Mouse (Mus musculus) embryonic facial prominence, embryonic 15.5 days (tissue): ENCODE measurements at regions not wholly inside any gene's neighbourhood (a gene's known extent, or its start where the extent isn't known, plus 50 kb on each side); places are given as distances from the start of the nearest gene placed in this dataset.

Experiments used
- ATAC-seq: fragments of 200-750 bp; cut with Nextera tagmentation; 2 replicates; pipeline ENCODE4 v1.8.0; 2017; ENCODE audit warnings: low read depth, moderate TSS enrichment; ENCODE audit not compliant: insufficient number of reproducible peaks, low FRiP score, low TSS enrichment
- H3K27ac ChIP-seq: fragments of 300-500 bp; sonication (generic); replicated peaks from 2 replicates; pipeline ENCODE4 v1.5.1; 2015; ENCODE audit warnings: mild to moderate bottlenecking, inconsistent platforms
- H3K27me3 ChIP-seq: fragments of 300-500 bp; sonication (generic); 2 replicates; pipeline ENCODE4 v1.6.1; 2015; ENCODE audit warnings: inconsistent platforms
- H3K36me3 ChIP-seq: fragments of 300-500 bp; sonication (generic); 2 replicates; pipeline ENCODE4 v1.6.1; 2015; ENCODE audit warnings: mild to moderate bottlenecking, inconsistent platforms
- H3K4me1 ChIP-seq: fragments of 300-500 bp; sonication (generic); 2 replicates; pipeline ENCODE4 v1.6.1; 2015; ENCODE audit warnings: inconsistent platforms
- H3K4me2 ChIP-seq: fragments of 300-500 bp; sonication (generic); replicated peaks from 2 replicates; pipeline ENCODE4 v1.6.1; 2015; ENCODE audit warnings: mild to moderate bottlenecking, inconsistent platforms
- H3K4me3 ChIP-seq: fragments of 300-500 bp; sonication (generic); replicated peaks from 2 replicates; pipeline ENCODE4 v1.5.1; 2015; ENCODE audit warnings: mild to moderate bottlenecking, inconsistent platforms
- H3K9ac ChIP-seq: fragments of 300-500 bp; sonication (generic); 2 replicates; pipeline ENCODE4 v1.6.1; 2015; ENCODE audit warnings: inconsistent platforms
- H3K9me3 ChIP-seq: fragments of 300-500 bp; sonication (generic); replicated peaks from 2 replicates; pipeline ENCODE4 v1.6.1; 2016; ENCODE audit warnings: inconsistent platforms
- WGBS: fragments of 180-500 bp; shearing (Covaris S2); methylation state at CpG from one replicate; pipeline ENCODE4 v1.1.7; 2015; 5-methylcytosine and 5-hydroxymethylcytosine counted together

- H3K4me2 ChIP-seq, result no peak overlapping the region
- no peaks in the 10 kb centered on the region for H3K27me3 ChIP-seq
- no peak overlapping the region for H3K4me3 ChIP-seq
- 88% methylated on average over 3 of the region's 3 CpGs for WGBS
- H3K4me1 ChIP-seq, result no peaks in the 10 kb centered on the region
- H3K27ac ChIP-seq, result no peak overlapping the region
- no peak overlapping the region for H3K9ac ChIP-seq
- H3K36me3 ChIP-seq, result no peaks in the 10 kb centered on the region
- ATAC-seq, result no peak
- H3K9me3 ChIP-seq, result no peaks in the 10 kb centered on the region
Measured at GRCm38 (mm10) chr7:124455659-124456058, 473.0 kb downstream of the Hs3st4 start.

- Histone ChIP-seq H3K27ac (no peak overlapping the region), H3K27me3 (no peaks in the 10 kb centered on the region), H3K9ac (no peak overlapping the region), H3K4me3 (no peak overlapping the region), H3K4me1 (no peaks in the 10 kb centered on the region), H3K9me3 (no peaks in the 10 kb centered on the region), H3K4me2 (no peak overlapping the region), H3K36me3 (no peaks in the 10 kb centered on the region)
- 63% methylated on average over 1 of the region's 1 CpGs for WGBS
- no peak for ATAC-seq
Measured at GRCm38 (mm10) chr7:124487326-124487725, 504.7 kb downstream of the Hs3st4 start.

GRCm38 (mm10) chr7:124491109-124491793 is 508.6 kb downstream of the Hs3st4 start:
- ATAC-seq, result no peak
- Histone ChIP-seq H3K4me1 (no peaks in the 10 kb centered on the region), H3K9ac (no peak overlapping the region), H3K27me3 (no peaks in the 10 kb centered on the region), H3K9me3 (no peaks in the 10 kb centered on the region), H3K36me3 (no peaks in the 10 kb centered on the region), H3K27ac (no peak overlapping the region), H3K4me3 (no peak overlapping the region), H3K4me2 (no peak overlapping the region)
- 60% methylated on average over 3 of the region's 3 CpGs for WGBS

- no peak overlapping the region for H3K27ac ChIP-seq
- H3K9ac ChIP-seq, result no peak overlapping the region
- no peaks in the 10 kb centered on the region for H3K9me3 ChIP-seq
- H3K4me2 ChIP-seq, result no peak overlapping the region
- H3K27me3 ChIP-seq, result no peaks in the 10 kb centered on the region
- no peaks in the 10 kb centered on the region for H3K4me1 ChIP-seq
- 88% methylated on average over 3 of the region's 3 CpGs for WGBS
- ATAC-seq, result no peak
- no peak overlapping the region for H3K4me3 ChIP-seq
- no peaks in the 10 kb centered on the region for H3K36me3 ChIP-seq
Measured at GRCm38 (mm10) chr7:124491851-124492390, 509.3 kb downstream of the Hs3st4 start.

- WGBS, result 68% methylated on average over 3 of the region's 3 CpGs
- Histone ChIP-seq H3K4me3 (no peak overlapping the region), H3K27me3 (no peaks in the 10 kb centered on the region), H3K9me3 (no peaks in the 10 kb centered on the region), H3K36me3 (no peaks in the 10 kb centered on the region), H3K4me2 (no peak overlapping the region), H3K9ac (no peak overlapping the region), H3K4me1 (no peaks in the 10 kb centered on the region), H3K27ac (no peak overlapping the region)
- ATAC-seq, result no peak
Measured at GRCm38 (mm10) chr7:124500636-124501035, 518.0 kb downstream of the Hs3st4 start.

GRCm38 (mm10) chr7:124502760-124503159 is 520.1 kb downstream of the Hs3st4 start:
- Histone ChIP-seq H3K36me3 (no peaks in the 10 kb centered on the region), H3K4me2 (no peak overlapping the region), H3K9me3 (no peaks in the 10 kb centered on the region), H3K27me3 (no peaks in the 10 kb centered on the region), H3K4me3 (no peak overlapping the region), H3K4me1 (no peaks in the 10 kb centered on the region), H3K9ac (no peak overlapping the region), H3K27ac (no peak overlapping the region)
- ATAC-seq, result no peak
- 82% methylated on average over 5 of the region's 5 CpGs for WGBS

GRCm38 (mm10) chr7:124549038-124549437 is 566.4 kb downstream of the Hs3st4 start:
- Histone ChIP-seq H3K27ac (no peak overlapping the region), H3K9me3 (no peaks in the 10 kb centered on the region), H3K9ac (no peak overlapping the region), H3K27me3 (no peaks in the 10 kb centered on the region), H3K4me1 (no peaks in the 10 kb centered on the region), H3K36me3 (no peaks in the 10 kb centered on the region), H3K4me2 (no peak overlapping the region), H3K4me3 (no peak overlapping the region)
- no peak for ATAC-seq
- WGBS, result 83% methylated on average over 1 of the region's 1 CpGs

GRCm38 (mm10) chr7:124557213-124557612 is 574.5 kb downstream of the Hs3st4 start:
- Histone ChIP-seq H3K4me1 (no peaks in the 10 kb centered on the region), H3K27ac (no peak overlapping the region), H3K9ac (no peak overlapping the region), H3K9me3 (no peaks in the 10 kb centered on the region), H3K4me3 (no peak overlapping the region), H3K4me2 (no peak overlapping the region), H3K36me3 (no peaks in the 10 kb centered on the region), H3K27me3 (no peaks in the 10 kb centered on the region)
- ATAC-seq, result no peak

- no peak overlapping the region for H3K9ac ChIP-seq
- no peak overlapping the region for H3K27ac ChIP-seq
- no peak overlapping the region for H3K4me3 ChIP-seq
- H3K9me3 ChIP-seq, result no peaks in the 10 kb centered on the region
- H3K36me3 ChIP-seq, result no peaks in the 10 kb centered on the region
- no peaks in the 10 kb centered on the region for H3K27me3 ChIP-seq
- H3K4me2 ChIP-seq, result no peak overlapping the region
- ATAC-seq, result no peak
- H3K4me1 ChIP-seq, result no peaks in the 10 kb centered on the region
Measured at GRCm38 (mm10) chr7:124570804-124571203, 588.1 kb downstream of the Hs3st4 start.

- 84% methylated on average over 5 of the region's 5 CpGs for WGBS
- Histone ChIP-seq H3K4me1 (no peaks in the 10 kb centered on the region), H3K27ac (no peak overlapping the region), H3K36me3 (no peaks in the 10 kb centered on the region), H3K4me3 (no peak overlapping the region), H3K27me3 (no peaks in the 10 kb centered on the region), H3K9ac (no peak overlapping the region), H3K9me3 (no peaks in the 10 kb centered on the region), H3K4me2 (no peak overlapping the region)
- no peak for ATAC-seq
Measured at GRCm38 (mm10) chr7:124573666-124574065, 591.0 kb downstream of the Hs3st4 start.

- Histone ChIP-seq H3K4me2 (no peak overlapping the region), H3K27me3 (no peaks in the 10 kb centered on the region), H3K36me3 (no peaks in the 10 kb centered on the region), H3K4me1 (no peaks in the 10 kb centered on the region), H3K27ac (no peak overlapping the region), H3K9me3 (no peaks in the 10 kb centered on the region), H3K4me3 (no peak overlapping the region), H3K9ac (no peak overlapping the region)
- no peak for ATAC-seq
- WGBS, result 86% methylated on average over 2 of the region's 2 CpGs
Measured at GRCm38 (mm10) chr7:124581342-124581741, 598.7 kb downstream of the Hs3st4 start.

- H3K9ac ChIP-seq, result no peak overlapping the region
- 76% methylated on average over 1 of the region's 1 CpGs for WGBS
- no peak for ATAC-seq
- no peaks in the 10 kb centered on the region for H3K9me3 ChIP-seq
- no peaks in the 10 kb centered on the region for H3K4me1 ChIP-seq
- H3K27me3 ChIP-seq, result no peaks in the 10 kb centered on the region
- no peak overlapping the region for H3K4me2 ChIP-seq
- no peaks in the 10 kb centered on the region for H3K36me3 ChIP-seq
- H3K27ac ChIP-seq, result no peak overlapping the region
- H3K4me3 ChIP-seq, result no peak overlapping the region
Measured at GRCm38 (mm10) chr7:124585296-124585695, 602.6 kb downstream of the Hs3st4 start.
